Mouse (Mus musculus): ENCODE measurements around the gene Cd68. TPM values are rescaled to one million over a fixed set of nuclear protein-coding genes. Genes with fewer than 3 reads are reported as not detected.

Cd68 gene
- polyA plus RNA-seq, 1 experiment from 2014 or later = 43.6 TPM

GRCm38 (mm10) chr11:69663795-69664194, 2.2 kb downstream of the Cd68 start:
- TF ChIP-seq CTCF (IDR thresholded peaks at IDR 0.05) = no peak
- TF ChIP-seq EP300 (IDR thresholded peaks at IDR 0.05) = no peak
- H3K9me3 ChIP-seq (ENCODE audit: low read length) = no peaks in the 10 kb centered on the region
- WGBS = 69% methylated on average over 6 of the region's 6 CpGs
- ATAC-seq = no peak
- H3K4me2 ChIP-seq (replicated peaks; ENCODE audit: low read depth, low read length) = no peak overlapping the region
- H3K27me3 ChIP-seq (replicated peaks; ENCODE audit: insufficient read depth, low read length) = no peaks in the 10 kb centered on the region
- H3K4me3 ChIP-seq (ENCODE audit: low read depth, low read length) = no peak overlapping the region
- H3K27ac ChIP-seq (ENCODE audit: low read length) = peak overlapping the region; percentile 96
- DNase-seq (ENCODE audit: low spot score) = peak; percentile 43
- peaks cover 14% of the 10 kb centered on the region; the same call in 1 of the 2 replicates for H3K36me3 ChIP-seq (ENCODE audit: insufficient read depth, low read length)
- H3K9ac ChIP-seq (replicated peaks; ENCODE audit: low read depth) = no peak overlapping the region
- peaks cover 12% of the 10 kb centered on the region; the same call in 1 of the 2 replicates for H3K4me1 ChIP-seq (ENCODE audit: insufficient read depth, low read depth, low read length)

- Histone ChIP-seq H3K9me3 (ENCODE audit: low read length) (no peaks in the 10 kb centered on the region), H3K4me2 (replicated peaks; ENCODE audit: low read depth, low read length) (peak overlapping the region; percentile 52), H3K27me3 (replicated peaks; ENCODE audit: insufficient read depth, low read length) (no peaks in the 10 kb centered on the region), H3K27ac (ENCODE audit: low read length) (peak overlapping the region; percentile 96), H3K4me3 (ENCODE audit: low read depth, low read length) (peak overlapping the region; percentile 54), H3K9ac (replicated peaks; ENCODE audit: low read depth) (peak overlapping the region; percentile 43; the same call in 1 of the 2 replicates), H3K4me1 (ENCODE audit: insufficient read depth, low read depth, low read length) (peaks cover 12% of the 10 kb centered on the region; the same call in 1 of the 2 replicates), H3K36me3 (ENCODE audit: insufficient read depth, low read length) (peaks cover 15% of the 10 kb centered on the region; the same call in 1 of the 2 replicates)
- WGBS = 70% methylated on average over 13 of the region's 13 CpGs
- TF ChIP-seq CTCF (IDR thresholded peaks at IDR 0.05) = no peak
- ATAC-seq = no peak
- DNase-seq (ENCODE audit: low spot score) = no peak
Observed at GRCm38 (mm10) chr11:69662967-69663671, 2.8 kb downstream of the Cd68 start.

GRCm38 (mm10) chr11:69662213-69662966, 3.6 kb downstream of the Cd68 start, which contains the start of gene Mpdu1:
Gene Mpdu1 (minus strand): TSS chr11:69662642.
- Histone ChIP-seq H3K4me3 (ENCODE audit: low read depth, low read length) (peak within 1 kb of the TSS; percentile 54), H3K4me1 (ENCODE audit: insufficient read depth, low read depth, low read length) (peaks cover 12% of the 10 kb centered on the region; the same call in 1 of the 2 replicates), H3K27me3 (replicated peaks; ENCODE audit: insufficient read depth, low read length) (no peaks in the 10 kb centered on the region), H3K27ac (ENCODE audit: low read length) (peak within 1 kb of the TSS; percentile 96), H3K36me3 (ENCODE audit: insufficient read depth, low read length) (0 out of 2 replicates have a peak, but pooled peaks cover 9% of the 10 kb centered on the region), H3K9ac (replicated peaks; ENCODE audit: low read depth) (peak within 1 kb of the TSS; percentile 43), H3K4me2 (replicated peaks; ENCODE audit: low read depth, low read length) (peak within 1 kb of the TSS; percentile 52), H3K9me3 (ENCODE audit: low read length) (no peaks in the 10 kb centered on the region)
- DNase-seq (ENCODE audit: low spot score) (peak; percentile 99), ATAC-seq (peak; percentile 96)
- under 1% methylated on average over 47 of the region's 48 CpGs for WGBS
- TF ChIP-seq EP300 (IDR thresholded peaks at IDR 0.05) (peak; percentile 28; the same call in 1 of the 2 replicates), CTCF (IDR thresholded peaks at IDR 0.05) (peak; percentile 74)

- peak overlapping the region; percentile 54 for H3K4me3 ChIP-seq (ENCODE audit: low read depth, low read length)
- H3K4me2 ChIP-seq (replicated peaks; ENCODE audit: low read depth, low read length) = peak overlapping the region; percentile 52
- 53% methylated on average over 3 of the region's 3 CpGs for WGBS
- H3K27ac ChIP-seq (ENCODE audit: low read length) = peak overlapping the region; percentile 96
- TF ChIP-seq CTCF (IDR thresholded peaks at IDR 0.05) (no peak), EP300 (IDR thresholded peaks at IDR 0.05) (no peak)
- H3K9me3 ChIP-seq (ENCODE audit: low read length) = no peaks in the 10 kb centered on the region
- H3K9ac ChIP-seq (replicated peaks; ENCODE audit: low read depth) = peak overlapping the region; percentile 43; the same call in 1 of the 2 replicates
- 0 out of 2 replicates have a peak, but pooled peaks cover 13% of the 10 kb centered on the region for H3K36me3 ChIP-seq (ENCODE audit: insufficient read depth, low read length)
- no peak for DNase-seq (ENCODE audit: low spot score)
- no peak for ATAC-seq
- H3K4me1 ChIP-seq (ENCODE audit: insufficient read depth, low read depth, low read length) = peaks cover 12% of the 10 kb centered on the region; the same call in 1 of the 2 replicates
- no peaks in the 10 kb centered on the region for H3K27me3 ChIP-seq (replicated peaks; ENCODE audit: insufficient read depth, low read length)
Observed at GRCm38 (mm10) chr11:69661221-69661881, 4.6 kb downstream of the Cd68 start.

- H3K4me2 ChIP-seq (replicated peaks; ENCODE audit: low read depth, low read length) = no peak overlapping the region
Observed at GRCm38 (mm10) chr11:69657462-69657881, 8.5 kb downstream of the Cd68 start.

More at GRCm38 (mm10) chr11:69657462-69657881, 8.5 kb downstream of the Cd68 start:
- Histone ChIP-seq H3K9me3 (ENCODE audit: low read length) (no peaks in the 10 kb centered on the region), H3K4me1 (ENCODE audit: insufficient read depth, low read depth, low read length) (peaks cover 5% of the 10 kb centered on the region; the same call in 1 of the 2 replicates), H3K36me3 (ENCODE audit: insufficient read depth, low read length) (0 out of 2 replicates have a peak, but pooled peaks cover 17% of the 10 kb centered on the region), H3K9ac (replicated peaks; ENCODE audit: low read depth) (no peak overlapping the region), H3K27ac (ENCODE audit: low read length) (no peak overlapping the region), H3K27me3 (replicated peaks; ENCODE audit: insufficient read depth, low read length) (no peaks in the 10 kb centered on the region), H3K4me3 (ENCODE audit: low read depth, low read length) (no peak overlapping the region)
- ATAC-seq (no peak), DNase-seq (ENCODE audit: low spot score) (no peak)
- WGBS = 83% methylated on average over 15 of the region's 15 CpGs
- TF ChIP-seq CTCF (IDR thresholded peaks at IDR 0.05) (no peak), EP300 (IDR thresholded peaks at IDR 0.05) (no peak)
